Mouse (Mus musculus): ENCODE results near the gene Rbm12b1. TPM values are rescaled to one million over a fixed set of nuclear protein-coding genes. Genes with fewer than 3 reads are reported as not detected.
"Not testable (repeated sequence)": the region's sequence is repeated elsewhere in the genome, so short reads cannot be mapped to it uniquely, and the experiment has no call there.

Gene Rbm12b1
- polyA plus RNA-seq (2015; fragmentation: Nextera tagmentation; extraction: Ambion mirVana), result 4.9 and 5.7 TPM in 2 replicates

DNA sequence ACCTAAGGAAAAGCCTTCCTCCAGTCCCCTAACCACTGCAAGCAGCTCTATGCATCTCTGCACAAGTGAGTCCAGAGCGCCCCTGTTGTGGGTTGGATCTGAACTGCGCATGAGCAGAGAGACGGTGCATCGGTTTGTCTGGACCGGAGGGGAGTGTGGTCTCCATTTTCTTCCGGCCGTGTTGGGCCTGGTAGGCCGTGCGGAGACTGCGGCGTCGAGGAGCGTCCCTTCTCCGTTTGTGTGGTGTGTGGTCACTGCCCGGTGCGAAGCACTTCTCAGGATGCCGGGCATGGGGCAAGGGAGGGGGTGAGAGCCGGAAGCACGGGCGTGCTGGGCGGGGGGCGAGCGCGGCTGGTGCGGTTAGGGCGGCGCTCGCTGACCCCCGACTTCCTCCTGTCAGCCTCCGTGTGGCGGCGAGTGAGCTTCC is at the start of gene Rbm12b1:
Gene Rbm12b1 (plus strand): TSS at position 124 of the 427 bp plus-strand sequence.
- WGBS, result 3% methylated on average over 19 of the region's 32 CpGs
- ATAC-seq (replicated peaks; ENCODE audit: insufficient number of reproducible peaks, insufficient read depth, low FRiP score, low read depth), result peak; percentile 98
- H3K27me3 ChIP-seq; H3K36me3 ChIP-seq; H3K4me1 ChIP-seq (replicated peaks); H3K9me3 ChIP-seq (replicated peaks): not testable (repeated sequence)
- peak within 1 kb of the TSS; percentile 68 for H3K27ac ChIP-seq
- H3K4me3 ChIP-seq, result peak within 1 kb of the TSS; percentile 54
- H3K4me2 ChIP-seq, result peak within 1 kb of the TSS; percentile 60
- H3K9ac ChIP-seq, result peak within 1 kb of the TSS; percentile 58

- not testable (repeated sequence) for H3K27me3 ChIP-seq; H3K9me3 ChIP-seq (replicated peaks); H3K36me3 ChIP-seq; H3K4me1 ChIP-seq (replicated peaks)
- Histone ChIP-seq H3K4me2 (peak overlapping the region; percentile 58), H3K9ac (peak overlapping the region; percentile 58), H3K4me3 (peak overlapping the region; percentile 54), H3K27ac (peak overlapping the region; percentile 47; the same call in 1 of the 2 replicates)
- peak; percentile 75 for ATAC-seq (replicated peaks; ENCODE audit: insufficient number of reproducible peaks, insufficient read depth, low FRiP score, low read depth)
- 4% methylated on average over 27 of the region's 40 CpGs for WGBS
Observed at GRCm38 (mm10) chr4:12140592-12141062, 563 bp downstream of the Rbm12b1 start.

DNA sequence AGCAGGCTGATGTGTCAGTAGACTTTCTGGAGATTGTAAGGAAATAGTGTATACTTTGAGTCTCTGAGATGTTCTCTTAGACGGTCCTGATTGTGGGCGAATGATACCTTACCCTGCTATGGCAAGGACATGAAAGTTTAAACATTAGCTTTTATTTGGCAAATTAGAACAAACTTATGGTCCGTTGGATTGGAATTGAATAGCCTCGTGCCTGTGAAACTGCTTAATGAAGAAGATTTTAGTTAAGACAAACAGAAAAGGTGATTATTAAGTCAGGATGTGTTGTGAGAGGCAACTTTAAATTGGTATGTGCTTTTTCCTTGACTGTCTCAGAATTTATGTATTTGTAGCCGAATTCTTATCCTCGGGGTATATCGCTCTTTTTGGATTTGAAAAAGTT is 1.5 kb downstream of the Rbm12b1 start:
- WGBS, result 86% methylated on average over 7 of the region's 7 CpGs
- not testable (repeated sequence) for H3K4me3 ChIP-seq; H3K36me3 ChIP-seq; H3K4me1 ChIP-seq (replicated peaks); ATAC-seq (replicated peaks; ENCODE audit: insufficient number of reproducible peaks, insufficient read depth, low FRiP score, low read depth); H3K27ac ChIP-seq; H3K9ac ChIP-seq; H3K9me3 ChIP-seq (replicated peaks); H3K27me3 ChIP-seq
- peak overlapping the region; percentile 15; the same call in 1 of the 2 replicates for H3K4me2 ChIP-seq

DNA sequence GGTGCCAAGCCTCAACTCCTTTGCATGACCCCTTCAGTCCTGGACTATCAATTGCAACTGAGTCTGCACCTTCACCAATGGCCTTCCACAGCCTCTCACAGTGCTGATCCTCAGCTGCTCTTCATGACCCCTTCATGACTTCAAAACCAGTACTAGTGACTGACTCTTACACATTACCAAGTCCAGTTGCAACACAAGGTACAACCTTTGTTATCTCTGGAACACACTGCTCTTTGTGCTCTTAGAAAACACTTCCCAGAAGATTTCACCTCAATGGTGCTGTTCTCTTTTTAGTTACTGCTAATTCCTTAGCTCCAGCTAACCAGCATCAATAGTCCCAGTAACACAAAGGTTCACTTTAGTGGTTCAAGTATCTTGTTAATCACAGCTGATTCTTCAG is 7.6 kb downstream of the Rbm12b1 start:
- no peak for ATAC-seq (replicated peaks; ENCODE audit: insufficient number of reproducible peaks, insufficient read depth, low FRiP score, low read depth)
- Histone ChIP-seq H3K4me2 (no peak overlapping the region), H3K4me1 (replicated peaks) (no peaks in the 10 kb centered on the region), H3K9ac (no peak overlapping the region), H3K9me3 (replicated peaks) (no peaks in the 10 kb centered on the region), H3K27ac (no peak overlapping the region), H3K4me3 (no peak overlapping the region), H3K27me3 (no peaks in the 10 kb centered on the region), H3K36me3 (peaks cover 21% of the 10 kb centered on the region)

DNA sequence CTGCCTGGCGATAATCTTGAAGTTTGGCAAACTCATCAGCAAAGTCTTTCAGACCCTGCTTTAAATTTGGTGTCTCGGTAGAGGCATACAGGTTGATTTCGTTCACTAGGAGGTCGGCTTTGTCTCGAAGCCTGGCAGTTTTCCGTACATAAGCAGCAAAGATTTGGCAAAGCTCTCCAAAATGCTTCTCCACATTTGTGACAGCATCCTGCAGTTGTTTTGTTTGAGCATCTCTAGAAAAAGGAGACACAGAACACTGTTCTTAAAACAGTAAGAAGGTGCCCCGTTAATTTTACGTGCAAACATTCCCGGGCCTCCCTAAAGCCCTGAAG is 30.9 kb downstream of the Rbm12b1 start:
- Histone ChIP-seq H3K36me3 (peaks cover 20% of the 10 kb centered on the region), H3K4me3 (peak overlapping the region; percentile 72), H3K9me3 (replicated peaks) (no peaks in the 10 kb centered on the region), H3K4me1 (replicated peaks) (peaks cover 7% of the 10 kb centered on the region), H3K27me3 (no peaks in the 10 kb centered on the region), H3K27ac (peak overlapping the region; percentile 77), H3K9ac (peak overlapping the region; percentile 84), H3K4me2 (peak overlapping the region; percentile 64)
- WGBS, result 12% methylated on average over 9 of the region's 9 CpGs
- no peak for ATAC-seq (replicated peaks; ENCODE audit: insufficient number of reproducible peaks, insufficient read depth, low FRiP score, low read depth)

- H3K36me3 ChIP-seq, result peaks cover 14% of the 10 kb centered on the region
- ATAC-seq (replicated peaks; ENCODE audit: insufficient number of reproducible peaks, insufficient read depth, low FRiP score, low read depth), result peak; percentile 88
- H3K9ac ChIP-seq, result peak within 1 kb of the TSS; percentile 84
- H3K4me1 ChIP-seq (replicated peaks), result peaks cover 7% of the 10 kb centered on the region
- H3K27ac ChIP-seq, result peak within 1 kb of the TSS; percentile 77
- peak within 1 kb of the TSS; percentile 64 for H3K4me2 ChIP-seq
- no peaks in the 10 kb centered on the region for H3K9me3 ChIP-seq (replicated peaks)
- H3K27me3 ChIP-seq, result no peaks in the 10 kb centered on the region
- peak within 1 kb of the TSS; percentile 72 for H3K4me3 ChIP-seq
- under 1% methylated on average over 74 of the region's 74 CpGs for WGBS
Observed at GRCm38 (mm10) chr4:12171318-12172091, 31.4 kb downstream of the Rbm12b1 start, which contains the start of gene Fam92a. TSS of gene Fam92a (minus strand) at chr4:12172015.

DNA sequence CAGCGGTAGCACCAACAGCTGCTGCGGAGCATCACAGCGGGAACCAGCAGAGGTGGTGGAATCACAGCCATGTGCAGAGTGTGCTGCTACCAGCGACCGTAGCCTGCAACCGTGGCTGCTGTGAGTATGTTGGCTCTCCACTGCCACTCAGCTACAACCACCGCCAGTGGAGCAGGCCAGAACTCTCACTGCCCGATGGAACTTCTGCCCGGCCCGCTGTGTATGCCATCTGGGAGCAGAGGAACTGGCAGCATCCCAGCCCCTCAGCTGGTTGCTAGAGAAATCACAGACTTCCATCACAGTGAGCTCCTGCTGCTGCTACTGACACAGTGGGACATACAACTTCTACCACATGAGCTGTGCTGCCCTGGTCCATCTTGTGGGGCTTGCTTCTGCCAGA is 38.9 kb downstream of the Rbm12b1 start:
- Histone ChIP-seq H3K4me2 (no peak overlapping the region), H3K27ac (no peak overlapping the region), H3K36me3 (no peaks in the 10 kb centered on the region), H3K4me1 (replicated peaks) (no peaks in the 10 kb centered on the region), H3K27me3 (no peaks in the 10 kb centered on the region; the same call in 1 of the 2 replicates), H3K4me3 (no peak overlapping the region), H3K9ac (no peak overlapping the region), H3K9me3 (replicated peaks) (no peaks in the 10 kb centered on the region)
- ATAC-seq (replicated peaks; ENCODE audit: insufficient number of reproducible peaks, insufficient read depth, low FRiP score, low read depth), result no peak
- WGBS, result 78% methylated on average over 10 of the region's 10 CpGs

Other genes starting within 250 kb of the Rbm12b1 start
- 0.23 and 0.33 TPM in 2 replicates for gene Gm10604, start 159.0 kb upstream of the Rbm12b1 start, polyA plus RNA-seq (2015; fragmentation: Nextera tagmentation; extraction: Ambion mirVana)
- gene Rbm12b2, start 50.8 kb upstream of the Rbm12b1 start, polyA plus RNA-seq (2015; fragmentation: Nextera tagmentation; extraction: Ambion mirVana), result 6.7 TPM in 2 replicates
- 55.8 and 76.5 TPM in 2 replicates for gene Fam92a, start 31.8 kb downstream of the Rbm12b1 start, polyA plus RNA-seq (2015; fragmentation: Nextera tagmentation; extraction: Ambion mirVana)

All from heart, embryonic 15.5 days (tissue).